Mouse (Mus musculus) thymus, postnatal 14 days (tissue): ENCODE measurements around the gene Gal3st3.

Experiments used
- DNase-seq: peaks from one replicate; pipeline ENCODE4 v3.0.0; 2021

The Gal3st3 gene

DNA sequence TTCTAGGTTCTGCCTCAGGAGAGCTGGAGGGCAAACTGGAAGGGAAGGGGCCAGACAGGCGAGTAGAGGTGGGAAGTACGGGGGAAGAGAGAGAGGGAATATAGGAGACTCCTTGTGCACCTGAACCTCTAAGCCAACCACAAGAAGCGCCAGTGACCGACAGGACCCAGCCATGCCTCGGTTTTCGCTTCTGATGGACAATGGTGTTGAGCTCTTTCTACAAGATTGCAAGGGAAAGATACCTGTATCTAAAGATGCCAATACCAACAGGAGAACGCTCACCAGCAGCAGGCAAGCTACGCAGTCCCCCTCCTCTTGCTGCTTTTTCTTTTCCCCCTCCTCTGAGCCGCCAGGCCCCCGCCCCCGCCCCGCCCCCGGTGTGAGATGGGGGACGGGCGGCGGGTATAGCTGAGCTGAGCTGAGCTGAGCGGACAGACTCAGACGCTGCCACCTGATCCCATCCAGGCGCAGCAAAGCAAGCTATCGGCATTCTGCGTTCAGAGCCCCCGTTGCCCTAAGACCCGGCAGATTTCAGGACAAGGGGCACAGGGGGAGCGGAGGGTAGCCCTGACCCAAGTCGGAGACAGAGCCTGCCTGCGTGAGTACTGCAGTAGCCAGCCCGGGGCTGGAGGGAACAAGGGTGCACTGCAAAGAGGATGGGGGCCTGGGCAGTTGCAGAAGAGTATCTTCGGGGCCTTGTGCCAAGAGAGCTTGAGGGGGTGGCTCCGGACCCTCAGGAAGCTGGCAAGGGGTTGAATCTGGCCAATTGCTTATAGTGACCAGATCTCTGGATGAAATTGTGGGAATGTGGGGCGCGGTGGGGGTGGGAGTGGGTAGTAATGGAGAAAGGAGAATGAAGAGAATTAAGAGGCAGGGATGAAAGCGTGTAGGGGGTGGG lies at the start of gene Gal3st3:
TSS of gene Gal3st3 (plus strand) at position 429 of the 898 bp plus-strand sequence.
- no peak for DNase-seq

DNA sequence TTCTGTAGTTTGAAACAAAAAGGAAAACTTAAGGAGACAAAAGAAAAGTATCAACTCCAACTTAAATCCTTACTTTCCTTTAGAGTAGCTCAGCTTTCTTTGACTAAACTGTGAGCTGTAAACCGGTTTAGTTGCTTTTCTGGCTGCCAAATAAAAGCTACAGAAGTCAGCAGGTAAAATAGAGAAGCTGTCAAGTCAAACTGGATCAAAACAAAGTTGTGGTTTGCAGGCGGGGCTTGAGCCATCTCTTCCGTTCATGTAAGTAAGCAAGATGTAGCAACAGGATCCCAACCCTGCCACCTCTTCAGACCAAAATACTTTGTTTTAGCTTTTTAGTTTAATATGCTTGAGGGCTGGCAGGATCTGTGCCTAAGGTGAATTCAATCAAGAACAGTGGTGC lies 41.0 kb upstream of the Gal3st3 start:
- peak; percentile 83 for DNase-seq

DNA sequence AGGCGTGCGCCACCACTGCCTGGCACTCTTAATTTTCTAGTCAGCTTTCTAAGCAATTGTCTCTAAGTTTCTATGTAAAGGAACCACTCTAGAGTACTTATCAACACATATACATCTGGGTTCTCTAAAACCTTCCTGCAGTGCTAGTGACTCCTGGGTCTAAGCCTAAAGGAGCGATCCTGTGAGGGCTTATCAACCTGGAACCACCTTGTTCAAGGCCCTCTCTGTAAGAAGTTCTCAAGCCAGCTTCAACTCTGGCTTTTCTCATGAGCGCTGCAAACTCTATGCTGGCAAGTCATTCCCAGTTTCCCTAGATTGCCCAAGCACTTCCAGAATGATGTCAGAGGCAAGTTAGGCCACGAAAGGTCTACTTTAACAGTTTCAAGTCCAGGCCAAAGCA lies 31.1 kb upstream of the Gal3st3 start:
- no peak for DNase-seq

DNA sequence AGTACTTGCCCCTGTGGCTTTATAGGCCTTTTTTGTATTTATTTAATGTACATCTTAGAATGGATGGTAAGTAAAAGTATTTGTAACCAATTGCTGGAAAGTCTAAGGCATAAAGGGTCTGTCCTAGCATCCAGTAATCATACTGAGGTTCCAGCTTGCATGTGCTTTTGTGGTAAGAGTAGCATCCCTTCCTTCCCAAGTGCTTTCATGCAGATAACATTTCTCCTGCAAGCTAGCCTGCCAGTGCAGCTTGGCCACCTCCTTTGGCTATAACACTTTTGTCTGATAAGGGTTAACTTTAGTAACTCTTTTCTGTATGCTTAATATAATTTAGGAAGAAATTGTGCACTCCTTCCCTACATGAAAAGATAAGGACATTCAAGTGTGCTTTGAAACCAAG lies 30.1 kb upstream of the Gal3st3 start:
- no peak for DNase-seq

DNA sequence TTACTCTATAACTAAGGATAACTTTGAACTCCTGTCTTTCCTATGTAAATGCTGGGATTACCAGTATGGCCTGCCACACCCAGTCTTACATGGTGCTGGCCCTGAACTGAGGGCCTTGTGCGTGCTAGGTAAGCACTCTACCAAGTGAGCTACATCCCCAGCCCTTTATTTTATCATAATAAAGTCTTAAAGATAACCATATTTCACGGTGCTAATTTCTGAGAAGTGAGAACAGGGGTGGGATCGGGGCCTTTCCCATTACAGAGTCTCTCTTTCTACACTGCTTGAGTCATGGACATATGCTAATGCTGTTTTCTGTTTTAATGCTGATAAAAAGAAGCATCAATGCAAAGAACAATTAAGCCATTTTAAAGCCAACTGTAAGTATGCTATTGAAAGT lies 29.3 kb upstream of the Gal3st3 start:
- no peak for DNase-seq

DNA sequence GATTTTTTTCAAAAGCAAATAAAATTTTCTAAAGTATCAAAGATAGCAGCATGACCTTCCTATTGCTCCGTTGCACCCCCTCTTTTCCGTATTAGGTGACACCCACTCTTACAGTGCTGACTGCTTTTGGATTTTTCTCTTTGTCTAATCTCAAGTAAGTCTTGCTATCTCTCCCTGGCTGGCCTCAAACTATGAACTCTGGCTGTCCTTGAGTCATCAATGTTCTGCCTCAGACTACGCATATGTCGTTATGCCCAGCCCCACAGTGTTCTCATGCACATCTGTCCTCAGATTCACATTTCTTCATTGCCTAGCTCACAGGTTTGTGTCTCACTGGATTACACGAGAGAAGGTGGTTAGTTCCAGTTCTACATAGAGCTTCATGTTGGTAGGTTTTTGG lies 28.7 kb upstream of the Gal3st3 start:
- no peak for DNase-seq

DNA sequence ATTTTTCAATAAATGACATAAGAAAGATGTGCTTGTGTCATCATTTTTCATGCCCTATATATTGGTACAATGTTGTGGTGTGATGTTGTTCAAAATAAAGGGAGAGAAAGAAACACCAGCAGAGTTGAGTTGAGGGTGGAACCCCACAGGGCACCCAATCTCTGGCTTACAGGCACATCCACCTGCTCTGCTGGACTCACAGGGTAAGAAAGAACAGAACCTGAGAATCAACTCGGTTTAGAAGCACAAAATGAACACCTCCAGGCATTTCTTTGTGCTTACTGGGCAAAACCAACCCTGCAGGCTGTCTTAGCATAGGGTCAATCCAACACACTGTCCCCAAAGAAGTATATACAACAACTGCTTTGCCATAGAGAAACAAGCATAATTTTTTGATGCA lies 26.7 kb upstream of the Gal3st3 start:
- no peak for DNase-seq

DNA sequence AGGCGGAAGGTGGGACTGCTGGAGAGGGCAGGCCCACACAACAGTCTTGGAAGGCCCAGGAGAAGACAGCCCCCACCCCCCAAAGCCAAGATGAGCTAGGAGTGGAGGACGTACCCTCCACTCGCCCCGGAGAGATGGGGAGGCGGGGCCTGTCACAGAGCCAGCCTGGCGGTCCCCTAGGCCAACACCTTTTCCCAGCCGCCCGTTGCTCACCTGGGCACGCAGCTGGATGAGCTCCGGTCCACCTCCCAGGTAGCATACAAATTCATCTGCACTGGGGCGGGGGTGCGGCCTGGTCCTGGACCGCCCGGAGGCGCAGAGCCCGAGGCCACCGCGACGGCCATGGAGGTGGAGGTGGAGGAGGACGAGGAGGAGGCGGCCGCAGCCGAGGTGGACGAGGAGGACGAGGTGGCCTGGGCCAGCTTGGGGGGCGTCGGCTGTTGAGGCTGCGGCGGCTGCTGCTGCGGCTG lies 25.8 kb upstream of the Gal3st3 start:
- DNase-seq, result peak; percentile 62

DNA sequence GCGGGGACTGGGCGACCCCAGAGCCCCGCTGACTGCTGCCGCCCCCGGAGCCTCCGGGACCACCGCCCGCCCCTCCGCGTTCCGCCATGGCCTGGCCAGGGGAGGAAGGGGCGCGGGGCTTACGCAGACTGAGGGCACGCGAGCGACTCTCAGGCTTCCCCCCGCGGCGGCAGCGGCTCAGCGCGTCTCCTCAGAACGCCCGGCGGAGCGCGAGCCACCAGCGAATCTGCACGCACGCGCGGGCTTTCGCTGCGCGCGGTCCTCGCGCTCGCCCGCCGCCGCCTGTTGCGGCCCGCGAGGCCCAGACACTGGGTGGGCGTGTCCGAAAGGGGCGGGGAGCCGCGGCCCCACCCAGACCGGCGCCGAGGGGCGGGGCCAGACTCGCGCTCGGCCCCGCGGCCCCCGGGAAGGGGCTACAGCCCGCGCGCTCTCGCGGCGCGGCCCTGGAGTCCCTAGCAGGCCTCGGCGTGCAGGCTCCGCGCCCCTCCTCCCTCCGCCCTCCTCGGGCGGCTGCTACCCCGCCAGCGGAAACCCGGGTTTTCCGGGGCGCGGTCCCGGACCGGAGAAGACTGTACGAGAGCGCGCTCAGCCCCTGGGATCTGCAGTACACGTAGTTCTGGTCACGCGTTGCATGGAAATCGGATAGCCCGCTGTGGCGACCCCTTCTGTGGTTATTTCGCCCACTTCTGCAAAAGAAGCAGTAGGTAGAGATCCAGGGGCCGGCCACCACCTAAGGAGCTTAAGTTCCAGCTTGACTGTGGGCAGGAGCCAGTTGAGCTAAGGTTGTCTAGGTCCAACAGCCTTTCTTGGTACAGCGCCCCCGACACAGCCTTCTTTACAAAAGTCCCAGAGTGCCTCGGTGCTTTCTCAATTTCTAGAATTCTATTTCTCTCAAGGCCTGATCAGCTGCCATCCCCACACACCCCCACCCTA lies 25.1 kb upstream of the Gal3st3 start, which contains the start of gene Pacs1:
TSS of gene Pacs1 (minus strand) at position 319 of the 933 bp plus-strand sequence.
- DNase-seq, result peak; percentile 98

DNA sequence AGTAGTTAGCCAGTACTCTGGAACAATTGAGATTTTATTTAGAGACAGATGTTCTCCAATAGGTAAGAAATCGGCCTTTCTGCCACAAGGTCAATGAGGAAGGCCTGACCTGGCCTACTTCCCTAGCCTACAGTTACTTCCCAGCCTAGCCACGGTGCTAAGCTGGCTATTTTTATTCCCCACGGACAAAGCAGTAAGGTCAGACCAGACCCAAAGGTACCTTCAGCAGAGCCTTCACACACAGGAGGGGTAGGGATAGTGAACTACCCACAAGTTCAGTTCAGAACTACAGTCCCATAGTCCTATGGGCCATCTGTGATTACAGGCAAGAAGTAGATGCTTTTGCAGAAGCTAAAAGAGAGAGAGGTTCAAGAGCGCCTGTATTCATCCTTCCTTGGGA lies 24.2 kb upstream of the Gal3st3 start:
- no peak for DNase-seq

DNA sequence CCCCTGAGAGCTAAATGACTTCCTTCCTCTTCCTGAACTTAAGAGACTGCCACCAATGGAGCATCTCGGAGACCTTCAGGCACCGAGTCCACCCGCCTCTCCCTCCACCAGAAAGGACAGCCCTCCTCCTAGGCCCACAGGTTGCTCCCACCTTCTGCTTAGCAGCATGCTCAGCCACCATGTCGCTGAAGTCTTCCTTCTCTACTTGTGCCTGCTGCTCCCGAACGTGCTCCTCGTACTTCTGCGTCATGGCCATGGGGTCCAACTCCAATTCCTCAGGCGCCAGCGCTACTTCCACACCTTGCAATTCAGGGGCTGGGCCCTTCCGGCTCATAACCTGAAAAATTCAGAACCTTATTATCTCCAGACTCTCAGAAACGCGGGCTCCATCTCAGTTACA lies 23.5 kb upstream of the Gal3st3 start:
- no peak for DNase-seq

DNA sequence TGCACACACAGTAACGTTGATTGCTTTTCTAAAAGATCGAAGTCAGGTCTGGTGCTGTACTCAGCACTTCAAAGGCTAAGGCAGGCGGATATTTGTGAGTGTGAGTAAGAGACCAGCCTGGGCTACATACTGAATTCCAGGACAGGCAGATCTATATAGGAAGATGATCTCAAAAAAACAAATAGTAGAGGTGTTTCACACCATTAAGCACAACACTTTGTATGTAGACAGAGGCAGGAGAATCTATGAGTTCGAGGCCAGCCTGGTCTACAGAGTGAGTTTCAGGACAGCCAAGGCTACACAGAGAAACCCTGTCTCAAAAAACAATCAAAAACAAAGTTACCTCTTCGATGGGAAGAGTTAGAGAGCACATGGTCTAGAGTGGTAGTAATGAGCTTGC lies 22.4 kb upstream of the Gal3st3 start:
- DNase-seq, result no peak

DNA sequence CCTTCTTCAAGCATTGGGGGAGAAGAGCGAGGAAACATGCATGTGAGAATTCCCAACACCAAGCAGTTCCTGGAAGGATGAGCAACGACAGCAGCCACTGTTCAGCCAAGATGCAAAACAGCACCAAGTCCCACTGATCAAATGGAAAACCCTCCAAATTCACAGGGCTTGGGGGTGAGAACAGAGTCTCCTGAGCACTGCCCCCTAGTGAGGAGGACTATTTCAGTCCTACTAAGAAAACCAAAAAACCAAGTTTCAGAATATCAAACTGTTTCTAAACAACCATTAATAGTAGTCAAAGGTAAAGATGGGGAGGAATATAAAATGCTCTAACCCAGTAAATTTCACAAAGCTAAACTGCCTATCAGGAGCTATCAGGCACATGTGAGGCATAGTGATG lies 21.6 kb upstream of the Gal3st3 start:
- DNase-seq, result no peak

DNA sequence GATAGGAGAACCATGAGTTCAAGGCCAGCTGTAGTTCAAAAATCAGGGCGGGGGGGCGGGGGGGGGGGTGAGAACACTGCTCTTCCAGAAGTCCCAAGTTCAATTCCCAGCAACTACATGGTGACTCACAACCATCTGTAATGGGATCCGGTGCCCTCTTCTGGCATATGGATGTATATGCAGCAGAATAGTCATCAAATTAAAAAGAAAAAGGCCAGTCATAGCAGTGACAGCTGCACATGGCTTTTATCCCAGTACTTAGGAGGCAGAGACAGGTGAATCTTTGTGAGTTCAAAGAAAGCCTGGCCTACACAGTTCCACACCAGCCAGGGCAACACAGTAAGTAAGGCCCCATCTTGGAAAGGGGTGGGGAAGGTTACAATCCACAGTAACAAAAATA lies 21.0 kb upstream of the Gal3st3 start:
- no peak for DNase-seq

DNA sequence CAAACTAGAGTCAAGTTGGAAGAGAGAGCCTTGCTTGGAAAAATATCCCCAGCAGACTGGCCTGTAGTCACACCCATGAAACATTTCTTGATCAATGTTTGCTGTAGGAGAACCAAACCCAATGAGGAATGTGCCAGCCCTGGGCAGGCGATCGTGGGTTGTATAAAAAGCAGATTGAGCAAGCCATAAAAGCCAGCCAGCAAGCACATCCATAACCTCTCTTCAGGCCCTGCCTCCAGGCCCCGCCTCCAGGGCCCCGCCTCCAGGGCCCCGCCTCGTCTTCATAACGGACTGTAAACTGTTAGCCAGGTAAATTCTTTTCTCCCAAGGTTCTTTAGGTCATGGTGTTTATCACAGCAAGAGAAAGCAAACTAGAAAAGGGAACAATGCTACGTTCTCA lies 19.8 kb upstream of the Gal3st3 start:
- DNase-seq, result no peak

DNA sequence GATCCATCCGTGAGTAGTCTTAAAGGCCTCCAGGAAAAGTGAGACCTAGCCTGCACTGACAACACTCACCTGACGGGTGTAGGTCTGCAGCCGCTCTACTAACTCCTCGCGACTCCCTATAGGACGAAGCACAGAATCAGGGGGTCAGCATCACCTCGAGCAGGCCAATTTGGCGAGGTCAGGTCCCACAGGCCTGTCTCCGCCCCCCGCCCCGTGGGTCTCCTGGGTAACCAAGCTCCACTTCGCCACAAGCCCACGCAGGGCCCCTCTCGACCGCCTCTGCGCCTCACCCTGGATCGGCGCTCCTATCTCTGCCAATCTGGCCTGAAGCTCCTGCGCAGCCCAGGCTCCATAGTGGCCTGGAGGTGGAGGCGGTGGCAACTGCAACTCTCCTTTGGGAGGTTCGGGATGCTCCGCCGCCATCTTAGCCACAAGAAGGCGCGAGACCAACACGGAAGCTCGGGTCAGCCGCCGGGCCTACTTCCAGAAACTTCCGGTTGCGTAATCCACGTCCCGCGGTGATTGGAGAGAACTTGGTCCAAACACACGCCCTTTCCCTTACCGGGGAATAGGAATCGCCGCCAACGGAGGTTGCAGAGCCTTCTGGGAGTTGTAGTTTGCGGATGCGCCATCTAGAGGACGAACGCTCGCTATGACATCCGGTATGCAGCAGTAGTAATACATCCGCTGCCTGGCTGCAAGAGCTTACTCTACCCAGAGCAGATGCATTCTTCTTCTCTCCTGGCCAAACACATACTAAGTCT lies 3.0 kb upstream of the Gal3st3 start, which contains the start of gene Sf3b2:
TSS of gene Sf3b2 (minus strand) at position 484 of the 764 bp plus-strand sequence.
- peak; percentile 96 for DNase-seq

DNA sequence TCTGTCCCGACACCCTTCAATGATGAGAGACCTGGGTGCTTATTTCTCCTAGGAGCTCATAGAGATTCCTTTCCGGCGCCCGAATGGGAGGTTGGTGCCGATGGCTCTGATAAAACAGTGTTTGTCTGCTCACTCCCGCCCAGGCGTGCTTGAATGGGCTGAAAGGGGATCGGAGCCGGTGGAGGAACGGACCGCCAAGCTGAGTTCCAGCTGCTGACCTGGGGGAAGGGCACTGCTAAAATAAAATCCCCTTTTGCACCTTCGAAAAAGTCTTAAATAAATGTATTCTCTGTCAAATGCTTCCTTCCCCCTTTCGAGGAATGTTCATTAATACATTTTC lies 2.4 kb upstream of the Gal3st3 start:
- no peak for DNase-seq

DNA sequence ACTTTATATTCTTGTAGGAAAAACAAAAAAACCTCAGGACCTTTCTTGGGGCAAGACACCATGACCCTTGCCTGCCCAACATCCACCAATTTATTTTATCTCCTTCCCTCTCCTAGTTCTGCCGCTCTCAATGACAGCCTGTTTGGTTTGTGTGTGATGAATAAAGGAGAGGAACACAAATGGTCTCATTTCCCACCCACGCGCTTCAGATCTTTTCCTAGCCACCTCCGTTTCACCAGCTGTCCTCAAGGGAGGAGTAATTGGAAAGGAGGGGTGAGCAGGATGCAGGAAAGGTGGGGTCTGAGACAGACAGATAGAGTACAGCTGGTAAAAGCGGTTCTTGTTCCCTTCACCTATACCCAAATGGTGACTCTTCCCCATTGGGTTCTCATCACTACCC lies 1.5 kb upstream of the Gal3st3 start:
- DNase-seq, result no peak

DNA sequence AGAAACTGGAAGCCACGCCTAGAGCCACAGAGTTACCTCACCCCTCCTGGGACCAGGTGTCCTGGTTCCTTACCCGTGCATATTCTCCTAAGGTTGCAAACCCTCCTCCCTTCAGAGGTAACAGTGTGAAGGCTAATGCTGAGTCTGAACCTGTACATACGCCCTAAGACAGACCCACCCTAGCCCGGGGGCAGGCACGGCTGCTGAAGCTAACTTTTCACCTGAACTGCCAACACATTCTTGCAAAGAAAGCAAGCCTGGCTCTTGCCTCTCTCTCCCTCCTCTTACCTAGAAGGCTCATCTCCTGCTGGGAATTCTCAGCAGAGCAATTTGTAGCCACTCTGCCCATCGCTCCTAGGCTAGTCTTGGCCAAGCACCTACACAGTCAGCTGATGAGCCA lies 2.5 kb downstream of the Gal3st3 start:
- no peak for DNase-seq

DNA sequence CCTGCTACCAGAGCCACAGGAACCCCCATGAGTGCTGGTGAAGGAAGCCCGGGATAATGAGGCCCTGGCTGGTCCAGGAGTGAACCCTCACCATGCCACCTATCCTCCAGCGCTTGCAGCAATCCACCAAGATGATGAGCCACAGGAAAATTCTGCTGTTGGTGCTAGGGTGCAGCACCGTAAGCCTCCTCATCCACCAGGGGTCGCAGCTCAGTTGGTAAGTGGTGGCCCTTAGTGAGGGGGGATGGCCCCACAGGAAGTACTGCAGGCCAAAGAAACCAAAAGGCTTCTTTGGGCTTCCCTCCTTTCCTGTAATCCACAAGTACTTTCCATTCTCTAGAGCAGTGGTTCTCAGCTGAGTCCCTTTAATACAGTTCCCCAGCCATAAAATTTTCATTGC lies 4.3 kb downstream of the Gal3st3 start:
- peak; percentile 87 for DNase-seq

DNA sequence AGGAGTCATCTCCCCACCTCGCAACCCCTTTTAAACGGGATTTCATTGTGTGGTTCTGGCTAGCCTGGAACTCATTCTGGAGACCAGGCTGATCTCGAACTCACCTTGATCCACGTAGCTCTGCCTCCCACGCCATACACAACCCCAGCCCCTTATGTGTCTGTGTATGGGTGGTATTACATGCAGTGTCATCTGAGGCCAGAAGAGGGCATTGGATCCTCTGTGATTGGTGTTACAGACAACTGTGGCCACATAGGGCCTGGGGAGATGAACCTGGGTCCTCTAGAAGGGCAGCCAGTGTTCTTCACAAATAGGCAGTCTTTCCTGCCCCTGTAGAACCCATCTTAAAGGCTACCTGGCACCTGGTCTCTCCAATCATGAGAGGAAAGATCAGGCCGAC lies 8.1 kb downstream of the Gal3st3 start:
- DNase-seq, result no peak

DNA sequence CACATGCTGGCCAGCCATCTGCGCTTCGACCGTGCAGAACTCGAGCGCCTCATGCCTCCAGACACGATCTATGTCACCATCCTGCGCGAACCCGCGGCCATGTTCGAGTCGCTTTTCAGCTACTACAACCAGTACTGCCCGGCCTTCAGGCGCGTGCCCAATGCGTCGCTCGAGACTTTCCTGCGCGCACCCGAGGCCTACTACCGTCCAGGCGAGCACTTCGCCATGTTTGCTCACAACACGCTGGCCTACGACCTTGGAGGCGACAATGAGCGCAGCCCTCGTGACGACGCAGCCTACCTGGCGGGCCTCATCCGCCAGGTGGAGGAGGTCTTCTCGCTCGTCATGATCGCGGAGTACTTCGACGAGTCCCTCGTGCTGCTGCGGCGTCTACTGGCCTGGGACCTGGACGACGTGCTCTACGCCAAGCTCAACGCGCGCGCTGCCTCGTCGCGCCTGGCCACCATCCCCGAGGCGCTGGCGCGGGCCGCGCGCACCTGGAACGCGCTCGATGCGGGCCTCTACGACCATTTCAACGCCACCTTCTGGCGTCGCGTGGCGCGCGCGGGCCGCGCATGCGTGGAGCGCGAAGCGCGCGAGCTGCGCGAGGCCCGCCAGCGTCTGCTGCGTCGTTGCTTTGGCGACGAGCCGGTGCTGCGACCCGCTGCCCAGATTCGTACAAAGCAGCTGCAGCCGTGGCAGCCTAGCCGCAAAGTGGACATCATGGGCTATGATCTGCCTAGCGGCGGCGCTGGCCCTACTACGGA lies 9.0 kb downstream of the Gal3st3 start:
- DNase-seq, result peak; percentile 35
